Mouse (Mus musculus): ENCODE measurements around the gene Atg2b.

The Atg2b gene

GRCm38 (mm10) chr12:105685001-105685691, at the start of gene Atg2b:
Gene Atg2b, minus strand, starts transcription at chr12:105685211.
- DNase-seq, result peak; percentile 99

GRCm38 (mm10) chr12:105733370-105734159, 48.6 kb upstream of the Atg2b start:
- no peak for DNase-seq

GRCm38 (mm10) chr12:105730851-105731460, 45.9 kb upstream of the Atg2b start:
- DNase-seq, result no peak

GRCm38 (mm10) chr12:105727964-105728363, 43.0 kb upstream of the Atg2b start:
- DNase-seq, result peak; percentile 67

GRCm38 (mm10) chr12:105727268-105727667, 42.3 kb upstream of the Atg2b start:
- no peak for DNase-seq

- no peak for DNase-seq
Observed at GRCm38 (mm10) chr12:105725736-105726135, 40.7 kb upstream of the Atg2b start.

- no peak for DNase-seq
Observed at GRCm38 (mm10) chr12:105724616-105725015, 39.6 kb upstream of the Atg2b start.

GRCm38 (mm10) chr12:105722657-105723056, 37.6 kb upstream of the Atg2b start:
- DNase-seq, result peak; percentile 79

- peak; percentile 71 for DNase-seq
Observed at GRCm38 (mm10) chr12:105721452-105722132, 36.6 kb upstream of the Atg2b start.

GRCm38 (mm10) chr12:105720196-105720595, 35.2 kb upstream of the Atg2b start:
- no peak for DNase-seq

- peak; percentile 50 for DNase-seq
Observed at GRCm38 (mm10) chr12:105718616-105719015, 33.6 kb upstream of the Atg2b start.

GRCm38 (mm10) chr12:105705799-105706487, 20.9 kb upstream of the Atg2b start, which contains the start of gene Ak7:
Gene Ak7, plus strand, starts transcription at chr12:105705976.
- peak; percentile 94 for DNase-seq

GRCm38 (mm10) chr12:105700433-105700832, 15.4 kb upstream of the Atg2b start:
- DNase-seq, result no peak

- no peak for DNase-seq
Observed at GRCm38 (mm10) chr12:105697104-105697780, 12.2 kb upstream of the Atg2b start.

- no peak for DNase-seq
Observed at GRCm38 (mm10) chr12:105695848-105696247, 10.8 kb upstream of the Atg2b start.

GRCm38 (mm10) chr12:105694021-105694420, 9.0 kb upstream of the Atg2b start:
- DNase-seq, result no peak

GRCm38 (mm10) chr12:105689435-105689834, 4.4 kb upstream of the Atg2b start:
- no peak for DNase-seq

- no peak for DNase-seq
Observed at GRCm38 (mm10) chr12:105688546-105688945, 3.5 kb upstream of the Atg2b start.

- DNase-seq, result no peak
Observed at GRCm38 (mm10) chr12:105687416-105687815, 2.4 kb upstream of the Atg2b start.

- DNase-seq, result no peak
Observed at GRCm38 (mm10) chr12:105686791-105687190, 1.8 kb upstream of the Atg2b start.
